Mouse (Mus musculus) lung, embryonic 14.5 days (tissue): Measurements from ENCODE around the gene Dlg2. TPM values are rescaled to one million over a fixed set of nuclear protein-coding genes. Genes with fewer than 3 reads are reported as not detected.

Source experiments
- ATAC-seq: fragments of 200-750 bp; cut with Nextera tagmentation; 2 replicates; pipeline ENCODE4 v1.8.0; 2017; ENCODE audit warnings: mild to moderate bottlenecking, moderate TSS enrichment, moderate library complexity; ENCODE audit not compliant: insufficient read depth
- DNase-seq: peaks from one replicate; pipeline ENCODE4 v3.0.0-alpha.2; 2015
- H3K27ac ChIP-seq: fragments of 300-500 bp; sonication (generic); 2 replicates; pipeline ENCODE4 v1.5.1; 2014; ENCODE audit warnings: low read depth, mild to moderate bottlenecking, moderate library complexity
- H3K27me3 ChIP-seq: fragments of 300-500 bp; sonication (generic); 2 replicates; pipeline ENCODE4 v1.6.1; 2014; ENCODE audit warnings: low read length, control low read depth; ENCODE audit not compliant: insufficient read depth
- H3K36me3 ChIP-seq: fragments of 300-500 bp; sonication (generic); 2 replicates; pipeline ENCODE4 v1.6.1; 2014; ENCODE audit warnings: control low read depth; ENCODE audit not compliant: insufficient read depth
- H3K4me1 ChIP-seq: fragments of 300-500 bp; sonication (generic); 2 replicates; pipeline ENCODE4 v1.6.1; 2014; ENCODE audit warnings: antibody characterized with exemption, control low read depth; ENCODE audit not compliant: insufficient read depth
- H3K4me2 ChIP-seq: fragments of 300-500 bp; sonication (generic); 2 replicates; pipeline ENCODE4 v1.6.1; 2014; ENCODE audit warnings: mild to moderate bottlenecking
- H3K4me3 ChIP-seq: fragments of 300-500 bp; sonication (generic); 2 replicates; pipeline ENCODE4 v1.5.1; 2014; ENCODE audit warnings: low read depth, low read length
- H3K9ac ChIP-seq: fragments of 300-500 bp; sonication (generic); 2 replicates; pipeline ENCODE4 v1.6.1; 2014
- H3K9me3 ChIP-seq: fragments of 300-500 bp; sonication (generic); 2 replicates; pipeline ENCODE4 v1.6.1; 2016; ENCODE audit warnings: low read depth, low read length, control low read depth
- CTCF ChIP-seq: IDR thresholded peaks from 2 replicates; pipeline ENCODE4 v1.5.1; 2016; ENCODE audit warnings: antibody characterized with exemption, low read depth
- WGBS: fragments of 180-500 bp; shearing (Covaris S2); extraction: QIAGEN DNeasy Blood & Tissue Kit; methylation state at CpG from one replicate; pipeline ENCODE4 v1.1.7; 2014; 5-methylcytosine and 5-hydroxymethylcytosine counted together
- polyA plus RNA-seq: library from polyadenylated mRNA; unstranded; fragments of >200 nt; fragmentation: Nextera tagmentation; extraction: Ambion mirVana; gene quantifications from 2 replicates; pipeline ENCODE4 v1.2.1, GENCODE M21; 2014

Gene Dlg2
- polyA plus RNA-seq, 1 experiment from 2014 or later = 0.25 TPM

DNA sequence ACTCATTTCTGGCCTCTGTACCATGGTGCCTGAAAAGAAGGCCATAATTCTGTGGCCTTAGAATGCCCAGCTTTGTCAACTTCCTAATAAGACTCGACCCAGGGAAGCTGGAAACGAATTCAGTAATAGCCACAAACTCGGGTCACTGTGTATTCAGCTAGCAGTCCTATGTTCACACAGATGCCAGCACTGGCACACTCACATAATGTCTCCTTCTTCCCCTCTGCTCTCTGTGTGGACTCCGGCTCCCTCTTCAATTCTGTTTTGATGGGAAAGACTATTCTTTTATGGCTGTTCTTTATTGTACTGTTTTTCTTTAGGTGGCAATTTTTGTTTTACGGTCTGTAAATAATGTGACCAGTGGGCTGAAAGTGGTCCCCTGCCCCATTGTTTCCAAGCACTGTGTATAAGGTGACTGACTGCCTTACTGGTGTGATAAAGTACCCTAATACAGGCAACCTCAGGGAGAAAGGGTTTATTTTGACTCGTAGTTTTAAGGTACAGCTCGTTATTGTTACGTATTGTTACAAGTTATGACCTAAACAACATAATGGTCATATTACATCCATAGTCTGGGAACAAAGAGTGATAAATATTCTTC is 1816.5 kb downstream of the Dlg2 start:
- H3K36me3 ChIP-seq = no peaks in the 10 kb centered on the region
- H3K9me3 ChIP-seq = no peaks in the 10 kb centered on the region
- H3K4me3 ChIP-seq = no peak overlapping the region
- H3K9ac ChIP-seq = no peak overlapping the region
- DNase-seq (no peak), ATAC-seq (no peak)
- no peak overlapping the region for H3K4me2 ChIP-seq
- no peaks in the 10 kb centered on the region for H3K4me1 ChIP-seq
- TF ChIP-seq CTCF = no peak
- 78% methylated on average over 8 of the region's 8 CpGs for WGBS
- no peaks in the 10 kb centered on the region for H3K27me3 ChIP-seq
- H3K27ac ChIP-seq = no peak overlapping the region

DNA sequence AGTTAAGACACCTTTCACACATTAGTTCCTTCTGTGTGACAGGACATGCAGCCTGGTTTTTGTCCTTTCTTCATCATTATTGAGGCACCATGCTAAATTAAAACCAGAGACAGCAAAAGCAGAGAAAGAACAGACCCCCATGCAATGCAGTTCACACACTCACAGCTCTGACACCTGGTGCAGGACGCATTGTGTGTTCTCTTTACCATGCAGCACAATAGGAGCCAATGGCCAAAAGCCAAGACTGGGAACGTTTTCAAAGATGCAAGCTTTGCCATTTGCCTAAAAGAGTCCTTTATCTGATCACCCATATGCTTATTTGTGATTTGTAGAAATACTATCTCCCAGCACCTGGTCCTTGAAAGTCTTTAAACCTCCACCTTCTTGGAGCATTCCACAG is 1824.6 kb downstream of the Dlg2 start:
- Histone ChIP-seq H3K4me3 (no peak overlapping the region), H3K27ac (no peak overlapping the region), H3K27me3 (no peaks in the 10 kb centered on the region), H3K36me3 (no peaks in the 10 kb centered on the region), H3K9me3 (no peaks in the 10 kb centered on the region), H3K4me1 (no peaks in the 10 kb centered on the region), H3K4me2 (no peak overlapping the region), H3K9ac (no peak overlapping the region)
- TF ChIP-seq CTCF = no peak
- WGBS = 51% methylated on average over 2 of the region's 2 CpGs
- no peak for DNase-seq
- no peak for ATAC-seq

DNA sequence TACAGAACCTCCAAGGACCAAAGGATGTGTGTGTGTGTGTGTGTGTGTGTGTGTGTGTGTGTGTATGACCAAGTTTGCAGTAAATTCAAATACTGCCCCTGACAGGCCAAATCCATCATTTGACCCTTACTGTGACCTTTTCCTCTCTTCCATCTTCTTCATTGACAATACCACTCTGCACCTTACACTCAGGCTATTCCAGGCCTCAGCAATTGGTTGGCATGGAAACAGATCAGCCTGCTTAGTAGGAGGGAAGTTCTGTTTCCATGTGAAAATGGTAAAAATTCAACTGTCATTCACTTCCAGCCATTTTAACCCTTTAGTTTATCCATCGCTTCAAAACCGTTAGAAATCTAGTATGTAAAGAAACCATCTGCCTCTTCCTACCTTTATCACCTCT is 1831.2 kb downstream of the Dlg2 start:
- no peaks in the 10 kb centered on the region for H3K4me1 ChIP-seq
- WGBS = 80% methylated on average over 2 of the region's 2 CpGs
- H3K4me3 ChIP-seq = no peak overlapping the region
- H3K36me3 ChIP-seq = no peaks in the 10 kb centered on the region
- ATAC-seq (no peak), DNase-seq (no peak)
- H3K27me3 ChIP-seq = no peaks in the 10 kb centered on the region
- H3K9me3 ChIP-seq = no peaks in the 10 kb centered on the region
- no peak overlapping the region for H3K9ac ChIP-seq
- no peak overlapping the region for H3K4me2 ChIP-seq
- H3K27ac ChIP-seq = no peak overlapping the region
- no peak for TF ChIP-seq CTCF

DNA sequence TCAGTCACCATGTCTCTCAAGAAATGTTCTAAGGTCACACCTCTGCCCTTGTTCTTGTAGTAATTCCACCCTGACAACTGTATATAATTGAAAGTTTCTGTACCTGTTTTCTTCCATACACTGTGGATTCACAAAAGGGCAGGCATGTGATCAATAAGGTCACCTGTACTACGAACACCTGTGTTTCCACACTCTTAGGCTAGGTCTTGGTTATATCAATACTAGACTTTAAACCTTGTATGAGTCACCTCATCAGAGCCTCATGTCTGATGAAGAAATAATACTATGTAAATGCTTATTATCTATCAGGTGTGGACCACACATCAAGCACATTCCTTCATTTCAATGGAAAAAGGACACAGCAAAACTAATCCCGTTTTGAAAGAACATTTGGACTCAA is 1831.7 kb downstream of the Dlg2 start:
- no peak overlapping the region for H3K9ac ChIP-seq
- H3K4me1 ChIP-seq = no peaks in the 10 kb centered on the region
- H3K27me3 ChIP-seq = no peaks in the 10 kb centered on the region
- no peaks in the 10 kb centered on the region for H3K36me3 ChIP-seq
- 69% methylated on average over 2 of the region's 2 CpGs for WGBS
- TF ChIP-seq CTCF = no peak
- ATAC-seq = no peak
- H3K27ac ChIP-seq = no peak overlapping the region
- H3K4me3 ChIP-seq = no peak overlapping the region
- DNase-seq = no peak
- no peaks in the 10 kb centered on the region for H3K9me3 ChIP-seq
- no peak overlapping the region for H3K4me2 ChIP-seq

DNA sequence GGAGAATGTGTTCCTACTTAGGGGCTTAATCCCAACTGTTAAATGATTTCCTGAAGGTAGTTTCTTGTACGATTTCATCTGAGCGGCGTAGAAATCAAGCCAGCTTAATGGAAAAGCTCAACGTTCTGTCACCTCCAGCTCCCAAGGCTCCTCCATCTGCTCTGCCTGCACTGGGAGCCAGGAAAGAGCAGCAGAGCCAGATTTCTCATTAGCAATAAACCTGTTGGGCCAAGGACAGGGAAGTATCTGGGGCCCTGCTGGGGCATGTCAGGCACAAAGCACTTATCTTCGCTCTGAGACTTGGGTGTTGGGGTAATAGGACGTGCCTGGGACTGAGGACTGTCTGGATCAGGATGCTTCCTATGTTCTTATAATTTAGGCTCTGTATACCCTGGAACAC is 1839.9 kb downstream of the Dlg2 start:
- Histone ChIP-seq H3K9ac (no peak overlapping the region), H3K4me3 (no peak overlapping the region), H3K27me3 (no peaks in the 10 kb centered on the region), H3K36me3 (no peaks in the 10 kb centered on the region), H3K4me2 (no peak overlapping the region), H3K9me3 (no peaks in the 10 kb centered on the region), H3K27ac (no peak overlapping the region), H3K4me1 (no peaks in the 10 kb centered on the region)
- DNase-seq (no peak), ATAC-seq (no peak)
- 67% methylated on average over 6 of the region's 6 CpGs for WGBS
- TF ChIP-seq CTCF = no peak

DNA sequence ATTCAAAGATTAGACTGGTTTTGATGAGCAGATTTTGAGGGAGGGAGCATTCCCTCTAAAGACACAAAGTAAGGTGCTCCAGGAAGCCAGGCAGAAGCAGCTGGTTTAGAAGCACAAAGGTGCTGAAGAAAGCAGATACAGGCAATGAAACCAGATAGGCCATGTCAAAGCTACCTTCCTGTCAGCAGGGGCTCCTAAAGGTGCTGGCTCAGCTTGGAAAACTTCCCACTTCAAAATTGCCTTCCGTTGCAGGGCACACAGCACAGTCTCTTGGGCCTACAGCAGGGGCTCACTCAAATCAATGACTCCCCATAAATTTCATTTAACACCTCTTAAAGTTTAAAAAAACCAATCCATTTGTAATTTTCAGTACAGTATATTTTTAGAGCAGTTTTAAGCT is 1843.0 kb downstream of the Dlg2 start:
- Histone ChIP-seq H3K9me3 (no peaks in the 10 kb centered on the region), H3K4me1 (no peaks in the 10 kb centered on the region), H3K9ac (no peak overlapping the region), H3K36me3 (no peaks in the 10 kb centered on the region), H3K4me3 (no peak overlapping the region), H3K27ac (no peak overlapping the region), H3K27me3 (no peaks in the 10 kb centered on the region), H3K4me2 (no peak overlapping the region)
- ATAC-seq = no peak
- no peak for TF ChIP-seq CTCF
- 35% methylated on average over 1 of the region's 1 CpGs for WGBS
- no peak for DNase-seq

DNA sequence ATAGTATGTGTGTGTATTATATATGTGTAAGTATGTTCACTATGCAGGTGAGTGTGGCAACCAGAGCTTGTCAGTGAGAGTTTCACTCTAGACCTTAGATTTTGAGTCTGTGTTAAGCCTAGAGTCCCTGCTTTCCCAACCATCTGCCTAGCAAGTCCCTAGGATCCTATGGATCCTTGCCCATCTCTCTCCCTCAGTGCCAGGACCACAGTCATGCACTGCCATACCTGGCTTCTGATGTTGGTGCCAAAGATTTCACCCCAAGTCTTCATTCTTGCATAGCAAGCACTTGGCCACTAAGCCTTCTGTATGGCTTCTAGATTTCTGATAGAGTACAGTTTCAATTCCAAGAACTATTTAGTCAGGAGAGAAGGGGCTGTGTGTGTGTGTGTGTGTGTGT is 1843.7 kb downstream of the Dlg2 start:
- no peak for DNase-seq
- Histone ChIP-seq H3K27me3 (no peaks in the 10 kb centered on the region), H3K4me3 (no peak overlapping the region), H3K4me1 (no peaks in the 10 kb centered on the region), H3K36me3 (no peaks in the 10 kb centered on the region), H3K4me2 (no peak overlapping the region), H3K9ac (no peak overlapping the region), H3K27ac (no peak overlapping the region), H3K9me3 (no peaks in the 10 kb centered on the region)
- ATAC-seq = no peak
- TF ChIP-seq CTCF = no peak

DNA sequence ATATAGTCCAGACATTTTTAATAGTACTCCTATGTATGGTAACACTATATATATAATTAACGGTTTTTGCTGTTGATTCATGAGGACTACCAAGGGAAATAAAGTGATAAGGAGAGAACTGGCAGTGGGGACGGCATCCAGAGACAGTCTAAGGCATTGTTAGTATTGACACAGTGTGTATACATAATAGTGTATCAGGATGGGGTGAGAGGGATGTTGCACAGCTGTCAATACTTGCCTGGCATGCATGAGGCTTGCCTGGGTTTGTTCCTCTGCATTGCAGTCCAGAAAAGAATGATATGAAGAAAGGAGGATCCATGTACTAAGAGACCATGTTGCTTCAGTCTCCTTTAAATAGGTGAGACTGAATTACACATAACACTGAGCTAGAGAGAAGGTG is 1845.3 kb downstream of the Dlg2 start:
- Histone ChIP-seq H3K4me3 (no peak overlapping the region), H3K9ac (no peak overlapping the region), H3K27me3 (no peaks in the 10 kb centered on the region), H3K4me2 (no peak overlapping the region), H3K4me1 (no peaks in the 10 kb centered on the region), H3K9me3 (no peaks in the 10 kb centered on the region), H3K36me3 (no peaks in the 10 kb centered on the region), H3K27ac (no peak overlapping the region)
- TF ChIP-seq CTCF = no peak
- ATAC-seq (peak; percentile 88), DNase-seq (peak; percentile 70)
- 28% methylated on average over 2 of the region's 2 CpGs for WGBS
